Mouse (Mus musculus) CD8-positive naive resting alpha-beta T cell, adult 57 days (primary cell): ENCODE results near the gene Wdr46. TPM values are rescaled to one million over a fixed set of nuclear protein-coding genes. Genes with fewer than 3 reads are reported as not detected.

Source experiments
- total RNA-seq: library from RNA; stranded (reverse); gene quantifications from one replicate; pipeline ENCODE4 v1.2.4, GENCODE M21; 2023

Gene Wdr46
- total RNA-seq, result 67.7 TPM

GRCm38 (mm10) chr17:33940206-33940805 lies at the start of gene Wdr46, which contains the start of gene Pfdn6:
TSS of gene Wdr46 (plus strand) at chr17:33940660.
TSS of gene Pfdn6 (minus strand) at chr17:33940343.

GRCm38 (mm10) chr17:33904835-33905234 lies 35.6 kb upstream of the Wdr46 start, which contains the start of gene Platr17:
TSS of gene Platr17 (plus strand) at chr17:33905135.

GRCm38 (mm10) chr17:33909077-33909868 lies 31.2 kb upstream of the Wdr46 start, which contains the start of gene Daxx:
TSS of gene Daxx (plus strand) at chr17:33909414.

DNA sequence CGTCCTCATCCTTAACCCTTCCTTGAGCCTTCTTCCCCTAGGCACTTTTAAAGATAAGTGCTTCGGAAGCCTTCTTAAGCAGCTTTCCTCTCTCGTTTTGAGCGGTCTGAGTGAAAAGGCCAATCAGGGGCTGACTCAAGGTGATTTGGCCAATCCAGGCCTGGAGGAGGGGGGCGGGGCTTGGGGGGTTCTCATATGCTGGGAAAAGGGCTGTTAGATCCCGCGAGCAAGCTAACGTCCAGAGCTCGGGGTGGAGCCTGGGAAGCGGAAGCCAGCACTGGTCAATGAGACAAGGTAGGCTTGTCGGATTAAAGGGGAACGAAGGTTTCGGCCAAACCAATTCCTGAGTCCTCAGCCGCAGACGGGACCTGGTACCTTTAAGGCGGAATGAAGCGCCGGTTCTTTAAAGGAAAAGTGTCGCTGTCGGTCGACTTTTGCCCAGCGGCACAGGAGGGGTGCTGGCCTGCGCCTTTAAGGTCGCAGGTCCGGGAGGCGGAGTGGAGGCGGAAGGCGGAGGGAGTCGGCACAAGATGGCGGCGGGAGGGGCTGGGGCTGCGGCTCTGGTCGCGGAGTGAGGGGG lies 24.7 kb upstream of the Wdr46 start, which contains the start of the genes Tapbp and Zbtb22:
Tapbp (plus strand) TSS at position 229 of the 580 bp plus-strand sequence.
Zbtb22 (plus strand) TSS at position 234 of the 580 bp plus-strand sequence.

GRCm38 (mm10) chr17:33929371-33930279 lies 10.8 kb upstream of the Wdr46 start, which contains the start of gene Rgl2:
TSS of gene Rgl2 (plus strand) at chr17:33929543.

DNA sequence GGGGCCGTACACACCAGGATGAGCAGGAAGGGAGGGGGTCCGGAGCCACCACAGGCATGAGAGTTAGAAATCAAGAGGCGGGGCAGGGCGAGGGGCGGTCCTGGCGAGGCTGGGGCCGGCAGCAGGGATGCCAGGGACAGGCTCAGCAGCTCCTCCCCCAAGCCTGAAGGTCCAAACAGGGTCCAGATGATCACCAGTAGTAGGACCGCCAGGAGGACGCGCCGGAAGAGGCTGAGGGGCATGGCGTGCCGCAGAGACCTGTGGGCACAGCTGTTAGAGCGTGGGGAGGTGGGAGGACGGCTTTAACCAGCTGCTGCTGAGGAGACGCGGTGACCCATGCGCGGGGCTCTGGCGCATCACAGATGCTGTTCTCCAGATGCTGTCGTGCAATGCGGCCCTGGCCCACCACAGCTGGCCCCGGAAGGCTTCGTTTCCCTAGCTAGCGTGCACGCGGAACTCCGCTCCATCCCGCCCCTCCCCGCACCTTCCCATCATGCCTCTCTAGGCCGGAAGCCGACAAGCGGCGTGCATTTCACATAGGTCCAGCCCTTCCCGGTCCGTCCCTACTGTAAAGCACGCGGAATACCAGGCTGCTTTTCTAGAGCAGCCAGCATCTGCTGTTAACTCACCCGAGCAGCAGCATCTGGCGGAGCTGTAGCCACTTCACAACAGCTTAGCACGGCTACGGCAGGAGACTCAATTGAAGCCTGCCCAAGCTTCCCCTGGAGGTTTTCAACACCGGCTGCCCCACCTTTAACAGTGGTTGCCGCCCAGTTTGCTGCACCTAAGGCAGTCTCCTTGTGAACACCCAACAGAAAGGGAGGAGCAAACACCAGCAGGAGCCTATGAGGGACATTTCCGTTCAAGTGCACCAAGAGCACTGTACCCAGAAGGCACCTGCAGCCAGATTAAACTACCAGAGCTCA lies 10.8 kb downstream of the Wdr46 start, which contains the start of gene B3galt4:
B3galt4 (minus strand) TSS at position 468 of the 926 bp plus-strand sequence.

GRCm38 (mm10) chr17:33955555-33956214 lies 15.2 kb downstream of the Wdr46 start, which contains the start of the genes Vps52 and Rps18:
TSS of gene Vps52 (plus strand) at chr17:33955812.
TSS of gene Rps18 (minus strand) at chr17:33956001.

Other genes with a start within 250 kb of the Wdr46 start
- gene March2, start 222.0 kb upstream of the Wdr46 start, total RNA-seq, result 58.7 TPM
- 192 TPM for gene Rab11b, start 180.1 kb upstream of the Wdr46 start, total RNA-seq
- 1.4 TPM for gene Angptl4, start 158.8 kb upstream of the Wdr46 start, total RNA-seq
- gene Kank3, start 130.1 kb upstream of the Wdr46 start, total RNA-seq, result 3.1 TPM
- 5,360 TPM for gene Rps28, start 116.1 kb upstream of the Wdr46 start, total RNA-seq
- 138 TPM for gene Ndufa7, start 116.1 kb upstream of the Wdr46 start, total RNA-seq
- gene Cd320, start 97.6 kb upstream of the Wdr46 start, total RNA-seq, result 9.8 TPM
- gene Gm7029, start 66.8 kb upstream of the Wdr46 start, total RNA-seq, result not detected
- gene Kifc1, start 50.0 kb upstream of the Wdr46 start, total RNA-seq, result 5.4 TPM
- 1.1 TPM for gene Platr17, start 35.5 kb upstream of the Wdr46 start, total RNA-seq
- gene Daxx, start 31.2 kb upstream of the Wdr46 start, total RNA-seq, result 60.9 TPM
- 363 TPM for gene Tapbp, start 24.8 kb upstream of the Wdr46 start, total RNA-seq
- gene Zbtb22, start 24.8 kb upstream of the Wdr46 start, total RNA-seq, result 29.5 TPM
- gene Rgl2, start 11.1 kb upstream of the Wdr46 start, total RNA-seq, result 159 TPM
- 61.3 TPM for gene Pfdn6, start 317 bp upstream of the Wdr46 start, total RNA-seq
- gene B3galt4, start 10.8 kb downstream of the Wdr46 start, total RNA-seq, result 16.0 TPM
- gene Vps52, start 15.2 kb downstream of the Wdr46 start, total RNA-seq, result 58.6 TPM
- 2,292 TPM for gene Rps18, start 15.3 kb downstream of the Wdr46 start, total RNA-seq
- gene H2-K1, start 59.7 kb downstream of the Wdr46 start, total RNA-seq, result 4,625 TPM
- 32.6 TPM for gene Ring1, start 84.0 kb downstream of the Wdr46 start, total RNA-seq
- gene H2-Ke6, start 87.4 kb downstream of the Wdr46 start, total RNA-seq, result 140 TPM
- gene Slc39a7, start 91.0 kb downstream of the Wdr46 start, total RNA-seq, result 91.6 TPM
- 103 TPM for gene Rxrb, start 91.2 kb downstream of the Wdr46 start, total RNA-seq
- 21.9 TPM for gene Col11a2, start 98.8 kb downstream of the Wdr46 start, total RNA-seq
- gene H2-Oa, start 151.7 kb downstream of the Wdr46 start, total RNA-seq, result 24.7 TPM
- gene H2-DMa, start 178.9 kb downstream of the Wdr46 start, total RNA-seq, result 62.7 TPM
- gene Brd2, start 182.0 kb downstream of the Wdr46 start, total RNA-seq, result 368 TPM
- 84.9 TPM for gene H2-DMb2, start 202.6 kb downstream of the Wdr46 start, total RNA-seq
- 48.5 TPM for gene H2-DMb1, start 212.4 kb downstream of the Wdr46 start, total RNA-seq
- 168 TPM for gene Tap1, start 246.9 kb downstream of the Wdr46 start, total RNA-seq
- gene Psmb9, start 247.1 kb downstream of the Wdr46 start, total RNA-seq, result 152 TPM